Mouse (Mus musculus) midbrain, embryonic 16.5 days (tissue): ENCODE results near the gene Ovca2. TPM values are rescaled to one million over a fixed set of nuclear protein-coding genes. Genes with fewer than 3 reads are reported as not detected.

Source experiments
- ATAC-seq: fragments of 200-750 bp; cut with Nextera tagmentation; 2 replicates; pipeline ENCODE4 v1.8.0; 2017; ENCODE audit warnings: moderate TSS enrichment
- H3K27ac ChIP-seq: fragments of 300-500 bp; sonication (generic); 2 replicates; pipeline ENCODE4 v1.5.1; 2014; ENCODE audit warnings: mild to moderate bottlenecking, low read length, mixed read lengths
- H3K27me3 ChIP-seq: fragments of 300-500 bp; sonication (generic); 2 replicates; pipeline ENCODE4 v1.6.1; 2014; ENCODE audit warnings: low read depth, low read length, mixed read lengths; ENCODE audit not compliant: control insufficient read depth, insufficient read depth
- H3K36me3 ChIP-seq: fragments of 300-500 bp; sonication (generic); 2 replicates; pipeline ENCODE4 v1.6.1; 2014; ENCODE audit warnings: mild to moderate bottlenecking, low read length, moderate library complexity, mixed read lengths; ENCODE audit not compliant: control insufficient read depth, insufficient read depth
- H3K4me1 ChIP-seq: fragments of 300-500 bp; sonication (generic); 2 replicates; pipeline ENCODE4 v1.6.1; 2014; ENCODE audit warnings: mild to moderate bottlenecking, low read length, mixed read lengths; ENCODE audit not compliant: control insufficient read depth, insufficient read depth
- H3K4me2 ChIP-seq: fragments of 300-500 bp; sonication (generic); 2 replicates; pipeline ENCODE4 v1.6.1; 2014; ENCODE audit warnings: mild to moderate bottlenecking, low read length, mixed read lengths
- H3K4me3 ChIP-seq: fragments of 300-500 bp; sonication (generic); 2 replicates; pipeline ENCODE4 v1.5.1; 2014; ENCODE audit warnings: low read depth, mild to moderate bottlenecking, low read length, moderate library complexity, mixed read lengths
- H3K9ac ChIP-seq: fragments of 300-500 bp; sonication (generic); 2 replicates; pipeline ENCODE4 v1.6.1; 2014; ENCODE audit warnings: low read depth, low read length, mixed read lengths
- H3K9me3 ChIP-seq: fragments of 300-500 bp; sonication (generic); replicated peaks from 2 replicates; pipeline ENCODE4 v1.6.1; 2014; ENCODE audit warnings: mild to moderate bottlenecking, low read length, mixed read lengths; ENCODE audit not compliant: control insufficient read depth, poor library complexity, severe bottlenecking
- WGBS: fragments of 180-500 bp; shearing (Covaris S2); extraction: QIAGEN DNeasy Blood & Tissue Kit; methylation state at CpG from one replicate; pipeline ENCODE4 v1.1.7; 2014; 5-methylcytosine and 5-hydroxymethylcytosine counted together
- microRNA counts: library from miRNA; unstranded; fragments of <30 nt; microRNA quantifications from one replicate; lab custom pipeline; 2016
- microRNA-seq: library from miRNA; unstranded; fragments of <30 nt; microRNA quantifications from one replicate; pipeline ENCODE4, GENCODE M21; 2017
- polyA plus RNA-seq: library from polyadenylated mRNA; unstranded; fragments of >200 nt; fragmentation: Nextera tagmentation; extraction: Ambion mirVana; gene quantifications from 2 replicates; pipeline ENCODE4 v1.2.1, GENCODE M21; 2015

The Ovca2 gene
- polyA plus RNA-seq, 1 experiment from 2014 or later, result 13.3 TPM

- WGBS, result 95% methylated on average over 5 of the region's 5 CpGs
- no peak for ATAC-seq
- Histone ChIP-seq H3K4me3 (no peak overlapping the region), H3K9me3 (no peaks in the 10 kb centered on the region), H3K4me2 (no peak overlapping the region), H3K27ac (peak overlapping the region; percentile 38; the same call in 1 of the 2 replicates), H3K9ac (no peak overlapping the region), H3K4me1 (peaks cover 10% of the 10 kb centered on the region), H3K27me3 (no peaks in the 10 kb centered on the region), H3K36me3 (no peaks in the 10 kb centered on the region)
These were observed 45.2 kb downstream of the Ovca2 start for GRCm38 (mm10) chr11:75133391-75133790.

DNA sequence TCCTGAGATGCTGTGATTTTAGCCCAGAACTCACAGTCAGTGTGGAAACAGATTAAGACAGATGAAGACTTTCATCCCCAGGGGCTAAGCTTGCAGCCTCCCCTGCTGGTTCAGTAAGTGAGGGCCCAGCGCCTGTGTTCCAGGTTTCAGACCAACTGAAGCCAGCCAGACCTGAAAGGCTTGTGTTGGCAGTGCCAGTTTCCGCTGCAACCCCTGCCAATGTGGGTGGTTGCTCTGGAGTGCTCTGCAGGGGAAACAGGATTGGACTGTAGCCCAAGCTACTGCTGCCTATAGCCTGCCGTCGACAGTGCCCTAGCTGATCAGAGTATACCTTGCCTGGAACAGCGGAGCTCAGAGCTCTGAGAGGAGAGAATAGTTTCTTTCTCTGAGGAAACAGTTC is 46.4 kb downstream of the Ovca2 start:
- Histone ChIP-seq H3K9me3 (no peaks in the 10 kb centered on the region), H3K27ac (no peak overlapping the region), H3K4me1 (peaks cover 10% of the 10 kb centered on the region), H3K36me3 (no peaks in the 10 kb centered on the region), H3K4me2 (no peak overlapping the region), H3K9ac (no peak overlapping the region), H3K27me3 (no peaks in the 10 kb centered on the region), H3K4me3 (no peak overlapping the region)
- ATAC-seq, result peak; percentile 36; the same call in 1 of the 2 replicates
- WGBS, result 70% methylated on average over 5 of the region's 5 CpGs

- 91% methylated on average over 4 of the region's 4 CpGs for WGBS
- ATAC-seq, result no peak
- no peaks in the 10 kb centered on the region for H3K36me3 ChIP-seq
- no peak overlapping the region for H3K27ac ChIP-seq
- H3K4me1 ChIP-seq, result peaks cover 10% of the 10 kb centered on the region
- no peak overlapping the region for H3K4me3 ChIP-seq
- no peaks in the 10 kb centered on the region for H3K27me3 ChIP-seq
- no peaks in the 10 kb centered on the region for H3K9me3 ChIP-seq
- H3K9ac ChIP-seq, result no peak overlapping the region
- no peak overlapping the region for H3K4me2 ChIP-seq
These were observed 47.3 kb downstream of the Ovca2 start for GRCm38 (mm10) chr11:75131300-75131699.

DNA sequence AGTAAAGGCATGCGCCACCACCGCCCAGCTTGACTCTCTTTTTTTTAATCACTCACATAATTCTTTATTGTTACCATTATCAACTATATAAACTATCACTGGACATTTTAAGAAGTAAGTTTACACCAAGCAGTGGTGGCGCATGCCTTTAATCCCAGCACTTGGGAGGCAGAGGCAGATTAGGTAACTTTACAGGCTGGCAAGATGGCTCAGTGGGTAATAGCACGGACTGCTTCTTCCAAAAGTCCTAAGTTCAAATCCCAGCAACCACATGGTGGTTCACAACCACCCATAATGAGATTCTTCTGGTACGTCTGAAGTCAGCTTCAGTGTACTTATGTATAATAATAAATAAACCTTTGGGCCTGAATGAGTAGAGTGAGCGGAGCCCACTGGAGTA is 49.2 kb downstream of the Ovca2 start:
- Histone ChIP-seq H3K9me3 (no peaks in the 10 kb centered on the region), H3K27ac (no peak overlapping the region), H3K36me3 (no peaks in the 10 kb centered on the region), H3K4me1 (peaks cover 10% of the 10 kb centered on the region), H3K9ac (no peak overlapping the region), H3K4me3 (no peak overlapping the region), H3K4me2 (no peak overlapping the region), H3K27me3 (no peaks in the 10 kb centered on the region)
- ATAC-seq, result no peak
- 97% methylated on average over 6 of the region's 6 CpGs for WGBS

GRCm38 (mm10) chr11:75126384-75126783 is 52.3 kb downstream of the Ovca2 start:
- Histone ChIP-seq H3K36me3 (no peaks in the 10 kb centered on the region), H3K4me2 (no peak overlapping the region), H3K4me3 (no peak overlapping the region), H3K4me1 (no peaks in the 10 kb centered on the region), H3K9me3 (no peaks in the 10 kb centered on the region), H3K27me3 (no peaks in the 10 kb centered on the region), H3K9ac (no peak overlapping the region), H3K27ac (no peak overlapping the region)
- WGBS, result 96% methylated on average over 3 of the region's 3 CpGs
- ATAC-seq, result no peak

MicroRNAs within 50 kb of the gene (microRNA counts, 519-probe panel; counts per million panel counts)
- microRNA mmu-miR-132 (lab: Ali Mortazavi, UCI) (2,873 counts per million, percentile 85 among the panel's probes with 10 or more counts), microRNA mmu-miR-212 (lab: Ali Mortazavi, UCI) (1,243 counts per million, percentile 24 among the panel's probes with 10 or more counts)

Small RNA genes lying within 50 kb of the gene (microRNA-seq; reads per million reads assigned to microRNA genes)
- gene Mir132 (1,125 reads per million, percentile 80 among the genes with 10 or more reads in this experiment), gene Mir212 (56.2 reads per million, percentile 47 among the genes with 10 or more reads in this experiment)

Other genes with a start within 250 kb of the Ovca2 start
- gene Hic1, start 9.3 kb downstream of the Ovca2 start, polyA plus RNA-seq, result 1.3 and 1.8 TPM in 2 replicates
- gene Dph1, start 12.4 kb upstream of the Ovca2 start, polyA plus RNA-seq, result 12.5 and 14.0 TPM in 2 replicates
- gene Rtn4rl1, start 14.9 kb upstream of the Ovca2 start, polyA plus RNA-seq, result 17.8 and 19.7 TPM in 2 replicates
- gene Rpa1, start 169.5 kb upstream of the Ovca2 start, polyA plus RNA-seq, result 50.6 and 50.7 TPM in 2 replicates
- 17.3 TPM in 2 replicates for gene Smyd4, start 169.6 kb upstream of the Ovca2 start, polyA plus RNA-seq
- 28.5 and 31.8 TPM in 2 replicates for gene Serpinf1, start 243.9 kb upstream of the Ovca2 start, polyA plus RNA-seq